ENCODE assay signal across 9 mouse cellular contexts in the genomic region with DNA sequence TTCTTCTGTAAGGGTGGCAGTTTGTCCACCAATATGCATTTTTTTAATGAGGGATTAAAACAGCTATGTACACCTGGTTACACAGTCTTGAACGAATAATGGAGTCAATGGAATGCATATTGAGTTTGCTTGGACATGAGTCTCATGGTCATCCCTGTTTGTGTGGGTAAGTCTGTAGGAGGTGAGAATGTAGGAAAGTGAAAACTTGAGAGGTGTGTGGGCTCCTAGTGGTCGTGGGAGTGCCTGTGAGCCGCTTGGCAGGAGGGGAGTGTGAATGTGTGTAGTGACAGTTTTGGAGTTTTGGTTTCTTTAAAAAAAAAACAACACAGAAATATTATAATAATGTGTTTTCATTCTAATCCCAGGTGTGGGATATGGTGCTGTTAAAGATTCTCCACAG.
"Had no signal": no experiment of that assay in that cellular context is flagged by ENCODE, and none has a peak within 500 bp of the region (broad histone marks: within the 10 kb centered on the region; RNA-seq: fewer than 3 reads in every experiment).

No protein-coding gene starts in this region.

- ATAC-seq: lung, postnatal 0 days; midbrain, embryonic 13.5 days; midbrain, embryonic 15.5 days had no signal

- DNase-seq: lung, adult 2 months; lung, postnatal 14 days; lung, postnatal 36 days; right cerebral cortex, postnatal 14 days; thymus, postnatal 14 days; thymus, postnatal 36 days had no signal
